Mouse (Mus musculus) Patski (cell line): Measurements from ENCODE around the gene Cd7. TPM values are rescaled to one million over a fixed set of nuclear protein-coding genes. Genes with fewer than 3 reads are reported as not detected.
"Not testable (repeated sequence)": the region's sequence is repeated elsewhere in the genome, so short reads cannot be mapped to it uniquely, and the experiment has no call there.

ENCODE experiments used
- ATAC-seq: fragments of 100-300 bp; one replicate; pipeline ENCODE4 v1.8.0; 2021
- CTCF ChIA-PET: fragments of 350-600 bp; sonication (Branson Sonifier 250); formaldehyde crosslinking; loops from one replicate; lab custom pipeline; 2022; ENCODE audit warnings: inconsistent platforms; lab: Charles Lee
- POLR2A ChIA-PET: fragments of 350-600 bp; sonication (Branson Sonifier 250); formaldehyde crosslinking; loops from one replicate; lab custom pipeline; 2022; ENCODE audit warnings: antibody characterized with exemption, inconsistent platforms; lab: Charles Lee
- DNase-seq: peaks from one replicate; pipeline ENCODE4 v3.0.0-alpha.2; 2011; ENCODE audit warnings: low read depth, low spot score
- H3K27me3 ChIP-seq: fragments of 371-371 bp; one replicate; pipeline ENCODE4 v1.5.1; 2021
- CTCF ChIP-seq: fragments of 100-300 bp; IDR thresholded peaks from one replicate; pipeline ENCODE4 v1.5.1; 2021
- in situ Hi-C: fragments of 300-500 bp; cut with MboI; formaldehyde crosslinking; loops from 3 replicates; pipeline ENCODE4 v1.11.1; 2018; ENCODE audit warnings: low pct_unique_long_range_greater_than_20kb, mixed read lengths
- polyA plus RNA-seq: library from polyadenylated mRNA; unstranded; gene quantifications from one replicate; pipeline ENCODE4 v1.2.3, GENCODE M21; 2021

The Cd7 gene
- polyA plus RNA-seq, 1 experiment from 2014 or later, result not detected

GRCm38 (mm10) chr11:121051793-121052192, 12.6 kb upstream of the Cd7 start:
- ATAC-seq (no peak), DNase-seq (no peak)
- ChIA-PET CTCF (no interaction called here), POLR2A (no interaction called here)
- H3K27me3 ChIP-seq, result peaks cover 6% of the 10 kb centered on the region
- in situ Hi-C loops, result no loop called here
- no peak for TF ChIP-seq CTCF

GRCm38 (mm10) chr11:121049840-121050239, 10.6 kb upstream of the Cd7 start:
- DNase-seq (no peak), ATAC-seq (no peak)
- in situ Hi-C loops, result no loop called here
- POLR2A ChIA-PET, result no interaction called here
- peaks cover 6% of the 10 kb centered on the region for H3K27me3 ChIP-seq
- CTCF ChIA-PET, result interaction anchor here (1.3 kb wide), 1 partner anchor 9 kb away, joined by 6 read pairs; no protein-coding TSS in a partner anchor
- no peak for TF ChIP-seq CTCF

GRCm38 (mm10) chr11:121047826-121048399, 8.7 kb upstream of the Cd7 start:
- in situ Hi-C loops, result no loop called here
- peak; percentile 71 for TF ChIP-seq CTCF
- DNase-seq (no peak), ATAC-seq (no peak)
- ChIA-PET CTCF (interaction anchor here (0.7 to 1.6 kb wide), 3 partner anchors 31 to 142 kb away, joined by 3 to 7 read pairs (median 4); no protein-coding TSS in a partner anchor), POLR2A (interaction anchor here (0.6 kb wide), 1 partner anchor 105 kb away, joined by 3 read pairs; no protein-coding TSS in a partner anchor)
- peaks cover 6% of the 10 kb centered on the region for H3K27me3 ChIP-seq

- H3K27me3 ChIP-seq, result peaks cover 4% of the 10 kb centered on the region
- TF ChIP-seq CTCF, result no peak
- CTCF ChIA-PET, result no interaction called here
- POLR2A ChIA-PET, result no interaction called here
- in situ Hi-C loops, result no loop called here
- DNase-seq, result no peak
- ATAC-seq, result no peak
Observed at GRCm38 (mm10) chr11:121045286-121045685, 6.1 kb upstream of the Cd7 start.

- POLR2A ChIA-PET, ATAC-seq, DNase-seq: not testable (repeated sequence)
- H3K27me3 ChIP-seq, result peaks cover 12% of the 10 kb centered on the region
- CTCF ChIA-PET, result interaction anchor here (2.4 kb wide), 1 partner anchor 10 kb away, joined by 12 read pairs; no protein-coding TSS in a partner anchor
- in situ Hi-C loops, result loop anchor here (5.0 kb wide), 1 partner anchor 141 kb away; no protein-coding TSS in a partner anchor
Observed at GRCm38 (mm10) chr11:121043025-121043424, 3.8 kb upstream of the Cd7 start.

GRCm38 (mm10) chr11:121042480-121042879, 3.3 kb upstream of the Cd7 start:
- in situ Hi-C loops, result loop anchor here (5.0 kb wide), 1 partner anchor 140 kb away; no protein-coding TSS in a partner anchor
- no peak for ATAC-seq
- DNase-seq, result no peak
- peaks cover 17% of the 10 kb centered on the region for H3K27me3 ChIP-seq
- POLR2A ChIA-PET, result interaction anchor here (0.6 kb wide), 1 partner anchor 26 kb away, joined by 3 read pairs; no protein-coding TSS in a partner anchor
- CTCF ChIA-PET, result interaction anchor here (2.4 kb wide), 1 partner anchor 11 kb away, joined by 12 read pairs; no protein-coding TSS in a partner anchor
- no peak for TF ChIP-seq CTCF

GRCm38 (mm10) chr11:121041636-121042035, 2.4 kb upstream of the Cd7 start:
- peaks cover 22% of the 10 kb centered on the region for H3K27me3 ChIP-seq
- ChIA-PET POLR2A (interaction anchor here (0.6 to 0.7 kb wide), 3 partner anchors 22 to 331 kb away, joined by 3 to 4 read pairs (median 4); no protein-coding TSS in a partner anchor), CTCF (interaction anchor here (0.7 to 1.7 kb wide), 11 partner anchors 8 to 219 kb away, joined by 3 to 6 read pairs (median 4); no protein-coding TSS in a partner anchor)
- no peak for ATAC-seq
- DNase-seq, result no peak
- no peak for TF ChIP-seq CTCF
- in situ Hi-C loops, result loop anchor here (5.0 kb wide), 1 partner anchor 139 kb away; no protein-coding TSS in a partner anchor

- ChIA-PET POLR2A (interaction anchor here (0.6 kb wide), 1 partner anchor 21 kb away, joined by 4 read pairs; no protein-coding TSS in a partner anchor), CTCF (interaction anchor here (0.7 to 1.7 kb wide), 14 partner anchors 9 to 219 kb away, joined by 3 to 6 read pairs (median 4); no protein-coding TSS in a partner anchor)
- peaks cover 22% of the 10 kb centered on the region for H3K27me3 ChIP-seq
- DNase-seq (peak; percentile 69), ATAC-seq (peak; percentile 81)
- in situ Hi-C loops, result loop anchor here (5.0 kb wide), 1 partner anchor 139 kb away; no protein-coding TSS in a partner anchor
- peak; percentile 93 for TF ChIP-seq CTCF
Observed at GRCm38 (mm10) chr11:121041212-121041611, 2.0 kb upstream of the Cd7 start.

GRCm38 (mm10) chr11:121038366-121039240, 615 bp downstream of the Cd7 start:
- POLR2A ChIA-PET, result no interaction called here
- CTCF ChIA-PET, result no interaction called here
- in situ Hi-C loops, result no loop called here
- peaks cover 22% of the 10 kb centered on the region for H3K27me3 ChIP-seq
- no peak for TF ChIP-seq CTCF
- ATAC-seq (no peak), DNase-seq (no peak)

GRCm38 (mm10) chr11:121033118-121033517, 6.1 kb downstream of the Cd7 start:
- POLR2A ChIA-PET, result no interaction called here
- in situ Hi-C loops, result no loop called here
- no peak for ATAC-seq
- no peak for DNase-seq
- CTCF ChIA-PET, result interaction anchor here (1.5 kb wide), 1 partner anchor 8 kb away, joined by 4 read pairs; no protein-coding TSS in a partner anchor
- peaks cover 34% of the 10 kb centered on the region for H3K27me3 ChIP-seq
- TF ChIP-seq CTCF, result no peak
